Mouse (Mus musculus) layer of hippocampus, adult 11-12 months (tissue): ENCODE measurements around the gene Mul1.
"Not testable (repeated sequence)": the region's sequence is repeated elsewhere in the genome, so short reads cannot be mapped to it uniquely, and the experiment has no call there.

Experiments
- DNase-seq: peaks from one replicate; pipeline ENCODE4 v3.0.0; 2022; ENCODE audit warnings: low spot score

Gene Mul1

DNA sequence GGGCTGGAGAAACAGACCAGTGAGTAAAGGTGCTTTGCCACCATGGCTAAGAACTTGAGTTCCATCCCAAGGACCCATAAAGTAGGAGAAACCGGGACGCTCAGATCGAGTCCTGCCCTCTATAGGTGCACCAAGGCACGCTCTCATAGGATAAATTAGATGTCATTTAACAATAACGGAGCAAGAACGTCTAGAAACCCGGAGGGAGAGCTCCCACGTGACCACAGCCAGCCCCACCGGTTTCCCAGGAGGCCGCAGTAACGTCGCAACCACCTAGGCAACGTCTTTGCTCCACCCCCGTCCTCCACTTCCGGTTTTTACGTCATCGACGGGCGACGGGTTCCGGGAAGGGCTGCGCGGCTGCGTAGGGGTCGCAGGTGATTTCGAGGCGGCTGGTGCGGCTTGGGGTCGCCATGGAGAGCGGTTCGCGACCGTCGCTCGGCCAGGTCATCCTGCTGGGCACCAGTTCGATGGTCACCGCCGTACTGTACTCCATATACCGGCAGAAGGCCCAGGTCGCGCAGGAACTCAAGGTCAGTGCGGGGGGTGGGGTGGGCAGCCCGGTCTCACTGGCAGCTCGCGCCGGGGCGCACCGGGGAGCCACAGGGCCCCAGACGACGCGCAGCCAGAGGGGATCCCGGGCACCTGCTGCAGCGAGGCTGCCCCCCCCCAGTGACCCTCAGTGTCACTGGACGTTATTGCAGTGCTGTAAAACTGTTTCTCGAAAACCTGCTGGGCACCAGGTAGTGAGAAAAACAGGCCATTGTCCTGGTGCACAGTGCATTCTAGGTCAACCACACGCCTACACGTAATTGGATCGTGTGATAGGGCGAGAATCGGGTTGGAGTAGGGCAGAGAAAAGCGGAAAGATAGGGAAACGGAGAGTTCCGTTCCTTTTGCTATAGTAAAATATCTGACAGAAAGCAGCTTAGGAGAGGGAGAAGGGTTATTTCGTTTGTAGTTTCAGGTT, at the start of gene Mul1:
Mul1 (plus strand) TSS at position 325 of the 970 bp plus-strand sequence.
- peak; percentile 95 for DNase-seq

DNA sequence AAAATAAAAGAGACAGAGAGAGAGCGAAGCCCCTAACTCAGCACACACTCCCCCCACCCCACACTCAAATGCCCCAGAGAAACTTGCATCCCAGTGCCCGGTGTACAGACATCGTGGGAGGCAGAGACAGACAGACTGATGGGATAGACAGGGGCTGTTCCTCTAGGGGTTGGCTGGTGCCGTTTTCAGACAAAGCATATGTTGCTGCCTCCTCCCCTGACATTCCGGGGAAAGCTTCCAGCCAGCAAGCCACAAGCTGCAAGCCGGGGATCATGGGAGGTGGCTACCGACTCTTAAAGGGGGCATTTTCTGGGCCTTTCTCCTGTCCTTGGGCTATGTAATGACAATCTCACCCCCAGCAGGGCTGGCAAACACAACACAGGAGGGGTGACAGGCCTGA, 40.8 kb upstream of the Mul1 start:
- DNase-seq: no peak

DNA sequence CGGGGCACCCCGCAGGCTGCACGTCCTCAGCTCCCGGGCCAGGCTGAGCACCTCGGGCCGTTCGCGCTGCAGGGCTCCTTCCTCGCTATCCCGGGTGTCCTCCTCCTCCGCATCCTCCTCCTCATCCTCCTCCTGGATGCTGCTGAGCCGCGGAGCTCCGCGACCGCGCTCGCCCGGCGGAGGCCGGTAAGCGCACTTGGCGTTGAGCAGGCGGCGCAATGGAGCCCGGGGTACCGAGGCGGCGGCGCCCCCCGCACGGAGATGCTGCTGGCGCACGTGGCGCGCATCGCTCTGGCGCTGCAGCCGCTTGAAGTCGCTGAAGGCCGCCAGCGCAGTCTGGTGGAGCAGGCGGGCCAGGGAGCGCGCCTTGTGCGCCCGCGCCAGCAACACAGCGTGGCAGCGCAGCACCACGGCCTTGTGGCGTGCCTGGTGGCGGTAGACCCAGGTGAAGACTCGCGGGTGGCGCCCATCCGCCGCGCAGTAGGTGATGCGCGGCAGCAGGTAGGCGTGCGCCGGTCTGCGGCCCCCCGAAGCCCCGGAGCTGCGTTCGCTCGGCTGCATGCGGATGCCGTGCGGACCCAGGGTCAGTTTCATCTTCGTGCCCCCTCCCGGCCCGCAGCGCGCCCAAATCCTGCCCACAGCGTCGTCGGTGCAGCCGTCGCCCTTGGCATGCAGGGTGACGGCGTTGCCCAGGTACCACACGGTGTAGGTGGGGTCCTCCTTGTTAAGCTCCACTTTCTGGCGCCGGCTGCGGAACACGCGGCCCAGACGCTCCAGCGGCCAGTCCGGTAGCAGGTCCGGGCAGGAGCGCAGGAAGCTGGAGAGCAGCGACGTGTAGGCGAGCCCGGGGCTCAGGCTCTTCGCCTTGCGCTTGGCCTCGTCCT, 39.1 kb upstream of the Mul1 start:
- DNase-seq: peak; percentile 52

DNA sequence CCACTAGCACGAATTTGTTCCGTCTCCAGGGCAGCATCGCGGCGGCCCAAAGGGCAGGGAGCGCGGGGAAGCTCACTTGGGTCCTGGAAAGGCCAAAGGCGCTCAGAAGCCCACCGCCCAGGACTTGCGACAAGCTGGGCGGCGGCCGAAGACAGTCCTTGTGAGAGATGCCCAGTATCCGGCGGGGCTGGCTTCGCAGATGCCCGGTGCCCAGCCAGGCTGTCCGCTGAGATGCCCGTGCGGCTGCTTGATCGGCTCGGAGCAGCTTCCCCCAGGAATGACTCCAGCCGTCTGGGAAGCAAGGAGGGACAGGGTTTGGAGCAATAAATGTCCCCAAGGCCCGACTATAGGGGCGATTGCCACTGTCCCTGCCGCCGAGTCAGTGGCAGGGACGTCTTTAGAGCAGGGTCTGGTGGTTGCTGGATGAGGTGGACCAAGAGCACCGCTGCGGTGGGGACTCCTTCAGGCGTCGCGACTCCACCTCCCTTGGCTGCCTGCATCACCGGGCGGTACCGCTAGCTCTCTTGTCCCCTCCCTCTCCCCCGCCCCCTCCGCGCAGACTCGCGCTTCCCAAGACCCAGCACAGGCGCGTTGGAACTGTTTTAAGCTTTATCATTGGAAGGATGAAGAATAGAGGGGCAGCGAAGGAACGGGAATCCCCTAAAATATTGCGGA, 38.4 kb upstream of the Mul1 start, which contains the start of gene Fam43b:
Fam43b (minus strand) TSS at position 558 of the 675 bp plus-strand sequence.
- DNase-seq: peak; percentile 73

DNA sequence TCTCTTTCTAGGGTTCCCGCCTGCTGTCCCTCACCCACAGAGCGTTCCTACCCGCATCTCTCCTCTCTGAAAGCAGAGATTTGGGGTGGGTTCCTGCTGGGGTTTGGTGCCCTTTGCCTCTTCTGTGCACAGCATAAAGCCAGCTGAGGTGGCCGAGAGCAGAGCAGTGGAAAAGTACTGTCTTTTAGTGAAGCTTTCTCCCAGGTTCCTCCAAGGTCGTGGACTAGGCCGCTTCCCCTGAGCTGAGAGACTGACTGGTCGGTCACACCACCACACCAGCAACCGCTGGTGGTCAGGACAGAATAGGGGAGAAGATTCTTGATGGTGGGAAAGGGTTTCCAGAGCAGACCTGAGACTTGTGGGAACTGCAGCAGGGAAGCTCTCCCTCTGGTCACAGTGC, 37.8 kb upstream of the Mul1 start:
- no peak for DNase-seq

DNA sequence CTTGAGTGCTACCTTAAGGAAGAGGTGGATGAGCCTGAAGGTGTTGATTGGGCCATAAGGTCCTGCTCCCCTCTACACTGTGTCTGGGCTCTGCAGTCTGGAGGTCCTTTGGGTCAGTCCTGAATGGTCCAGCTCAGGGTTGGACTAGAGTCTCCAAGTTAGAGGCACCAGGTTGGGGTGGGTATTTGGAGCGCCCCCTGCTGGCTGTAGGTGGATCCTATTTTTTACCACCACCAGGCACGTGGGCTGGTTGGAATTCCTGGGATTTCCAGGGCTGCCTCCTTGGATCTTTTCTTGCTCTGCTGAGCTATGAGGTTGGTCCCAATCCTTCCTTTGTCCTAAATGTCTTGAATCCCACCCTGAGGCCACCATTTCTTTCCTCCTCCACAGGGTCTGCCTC, 29.7 kb upstream of the Mul1 start:
- no peak for DNase-seq

DNA sequence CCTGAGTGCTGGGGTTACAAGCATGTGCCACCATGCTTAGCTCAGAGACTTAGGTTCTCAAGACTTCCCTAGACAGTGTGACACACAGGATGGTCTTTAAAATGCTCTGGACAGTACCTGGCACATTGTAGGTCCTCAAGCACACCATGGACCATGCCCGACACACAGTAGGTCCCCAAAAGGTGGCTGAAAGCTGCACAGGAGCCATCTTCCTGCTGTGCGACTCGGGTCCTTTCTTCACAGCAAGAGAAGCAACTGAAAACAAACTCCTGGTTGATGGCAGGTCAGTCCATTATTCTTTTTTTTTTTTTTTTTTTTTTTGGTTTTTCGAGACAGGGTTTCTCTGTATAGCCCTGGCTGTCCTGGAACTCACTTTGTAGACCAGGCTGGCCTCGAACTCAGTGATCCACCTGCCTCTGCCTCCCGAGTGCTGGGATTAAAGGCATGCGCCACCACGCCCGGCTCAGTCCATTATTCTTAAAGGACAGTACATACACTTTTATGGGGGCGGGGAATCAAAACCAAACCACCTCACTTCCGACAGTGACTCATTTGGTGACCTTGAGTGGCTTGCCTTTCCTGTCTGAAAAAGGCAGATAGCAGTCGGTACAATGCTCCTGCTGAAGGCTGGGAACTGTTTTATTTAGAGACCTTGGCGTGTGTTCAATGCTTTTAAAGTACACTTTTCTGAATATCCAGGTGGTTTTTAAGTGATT, 26.8 kb upstream of the Mul1 start:
- no peak for DNase-seq

DNA sequence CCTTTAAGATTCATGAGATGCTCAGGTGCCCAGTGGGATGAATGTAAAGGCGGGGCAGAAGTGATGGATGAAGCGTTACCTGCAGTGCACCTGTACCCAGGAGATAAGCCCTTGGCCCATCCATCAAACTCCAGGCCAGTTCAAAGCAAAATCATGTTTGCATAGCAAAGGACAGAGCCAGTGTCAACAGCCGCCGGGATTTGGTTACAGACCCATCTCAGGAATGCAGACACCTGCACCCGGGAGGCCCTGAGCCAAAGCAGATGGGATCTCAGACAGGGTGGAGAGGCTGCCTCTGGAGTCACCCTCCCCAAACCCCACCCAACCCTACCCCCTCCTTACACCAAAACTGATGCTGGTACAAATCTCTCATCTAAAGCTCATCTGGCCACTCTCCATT, 23.5 kb upstream of the Mul1 start:
- no peak for DNase-seq

DNA sequence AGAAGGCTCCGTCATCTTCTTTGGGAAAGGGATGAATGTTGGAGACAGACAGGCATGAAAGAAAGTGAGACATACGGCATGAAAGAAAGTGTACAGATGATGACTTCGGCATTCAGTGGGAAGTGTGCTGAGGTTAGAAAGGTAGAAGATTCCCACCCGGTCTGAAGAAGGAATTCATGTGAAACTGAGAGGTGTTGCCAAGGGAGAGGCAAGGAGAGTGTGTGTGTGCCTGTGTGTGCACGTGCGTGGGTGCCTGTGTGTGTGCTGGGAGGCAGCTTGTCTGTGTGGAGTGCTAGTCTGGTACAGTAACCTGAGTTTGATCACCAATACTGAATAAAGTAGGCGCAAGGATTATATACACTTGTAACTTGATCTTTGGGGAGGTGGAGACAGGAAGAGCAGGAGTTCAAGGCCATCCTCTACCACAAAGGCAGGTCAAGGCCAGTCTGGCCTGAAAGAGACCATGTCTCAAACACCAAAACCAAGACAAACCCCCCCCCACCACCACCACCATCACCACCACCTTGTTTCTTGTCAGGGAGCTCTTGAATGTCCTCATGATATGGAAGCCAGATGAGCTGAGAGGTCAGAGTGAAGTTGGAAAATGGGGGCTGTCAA, 22.9 kb upstream of the Mul1 start:
- DNase-seq: no peak

DNA sequence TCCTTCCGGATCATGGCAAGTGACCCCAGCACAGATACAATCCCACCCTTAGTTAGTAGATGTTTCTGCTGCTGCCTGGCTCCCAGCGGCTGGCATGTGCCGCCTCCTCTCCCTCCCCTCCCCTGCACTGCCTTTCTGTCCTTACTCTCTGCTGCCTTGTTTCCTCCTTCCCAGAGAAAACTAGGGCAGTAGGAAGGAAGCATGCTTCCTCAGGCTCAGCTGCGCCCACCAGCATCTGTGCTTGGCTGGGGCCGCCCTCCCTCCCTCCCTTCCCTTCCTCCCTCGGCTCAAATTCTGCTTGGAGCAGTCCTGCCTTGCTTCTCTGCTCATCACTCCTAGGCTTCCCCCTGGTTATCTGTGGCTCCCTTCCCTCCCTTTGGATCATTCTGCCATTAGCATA, 19.7 kb upstream of the Mul1 start:
- DNase-seq: peak; percentile 39

DNA sequence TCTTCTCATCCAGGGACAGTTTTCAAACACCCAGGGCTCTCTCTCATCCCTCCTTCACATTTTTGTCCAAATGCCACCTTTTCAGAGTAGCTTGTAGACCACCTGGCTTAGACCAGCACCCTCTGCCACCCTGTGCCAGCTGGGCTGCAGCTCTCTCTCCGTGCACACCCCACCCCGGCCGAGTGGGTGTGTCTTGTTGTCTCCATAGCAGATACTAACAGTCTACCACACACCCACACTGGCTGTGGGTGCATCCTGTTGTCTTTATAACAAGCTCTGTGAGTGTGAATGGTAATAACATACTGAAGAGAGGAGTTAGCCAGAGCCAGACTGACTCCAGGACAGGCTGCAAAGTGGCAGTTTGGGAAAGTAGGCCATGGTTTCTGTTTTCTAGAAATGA, 18.5 kb upstream of the Mul1 start:
- peak; percentile 49 for DNase-seq

DNA sequence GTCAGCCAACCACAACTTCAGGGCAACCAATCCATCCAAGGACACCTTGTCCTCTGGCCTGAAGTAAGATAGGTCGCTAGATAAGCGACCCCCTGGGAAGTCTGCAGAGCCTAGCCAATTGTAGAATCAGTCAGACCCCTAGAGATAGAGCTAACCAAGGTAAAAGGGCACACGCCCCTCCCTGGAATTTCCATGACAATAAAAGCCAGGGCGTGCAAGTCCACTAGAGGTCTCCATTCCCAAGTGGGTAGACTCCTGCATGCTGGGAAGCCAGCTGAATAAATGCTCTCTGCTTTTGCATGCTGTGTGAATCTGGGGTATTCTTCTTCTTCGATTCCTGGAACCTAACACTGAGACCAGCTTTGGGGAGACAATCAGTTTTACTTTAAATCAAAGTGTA, 18.1 kb upstream of the Mul1 start:
- no peak for DNase-seq

DNA sequence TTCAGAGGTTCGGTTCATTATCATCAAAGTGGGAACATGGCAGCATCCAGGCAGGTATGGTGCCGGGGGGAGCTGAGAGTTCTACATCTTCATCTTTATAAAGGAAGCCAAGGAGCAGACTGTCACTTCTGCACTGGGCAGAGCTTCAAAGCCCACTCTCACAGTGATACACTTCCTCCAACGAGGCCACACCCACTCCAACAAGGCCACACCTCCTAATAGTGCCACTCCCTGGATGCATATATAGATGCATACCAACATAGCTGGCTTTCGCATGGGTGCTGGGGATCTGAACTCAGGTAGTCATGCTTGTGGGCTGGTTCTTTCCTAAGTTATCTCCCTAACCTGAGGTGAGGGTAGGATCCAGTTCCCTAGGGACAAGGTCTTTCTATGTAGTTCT, 16.6 kb upstream of the Mul1 start:
- no peak for DNase-seq

DNA sequence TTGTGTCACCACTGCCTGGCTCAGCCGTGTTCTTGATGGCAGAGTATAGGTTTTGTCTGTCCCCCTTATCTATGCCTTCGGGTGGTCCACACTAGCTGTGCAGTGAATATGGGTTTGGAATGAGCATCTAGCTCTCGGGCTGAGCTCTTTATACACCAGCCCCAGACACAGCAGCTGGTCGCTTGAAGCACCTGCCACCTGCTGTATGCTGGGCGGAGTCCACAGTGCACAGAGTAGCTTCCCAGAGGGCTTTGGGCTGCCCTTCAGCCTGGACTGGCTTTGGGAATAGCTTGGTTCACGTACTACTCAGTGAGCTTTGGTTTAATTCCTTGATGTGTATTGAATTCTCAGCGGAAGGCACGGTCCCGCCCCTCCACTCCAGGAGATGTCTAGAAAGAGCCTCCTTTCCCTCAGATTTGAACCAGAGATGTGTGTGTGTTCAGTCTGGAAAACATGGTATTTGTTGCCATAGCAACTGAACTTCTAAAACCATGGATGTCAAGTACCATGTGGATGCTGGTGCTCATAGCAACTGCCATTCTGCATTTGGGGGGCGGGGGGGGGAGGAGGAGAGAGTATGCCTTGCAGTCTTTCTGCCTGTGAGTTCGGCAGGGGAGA, 16.0 kb upstream of the Mul1 start:
- DNase-seq: no peak

DNA sequence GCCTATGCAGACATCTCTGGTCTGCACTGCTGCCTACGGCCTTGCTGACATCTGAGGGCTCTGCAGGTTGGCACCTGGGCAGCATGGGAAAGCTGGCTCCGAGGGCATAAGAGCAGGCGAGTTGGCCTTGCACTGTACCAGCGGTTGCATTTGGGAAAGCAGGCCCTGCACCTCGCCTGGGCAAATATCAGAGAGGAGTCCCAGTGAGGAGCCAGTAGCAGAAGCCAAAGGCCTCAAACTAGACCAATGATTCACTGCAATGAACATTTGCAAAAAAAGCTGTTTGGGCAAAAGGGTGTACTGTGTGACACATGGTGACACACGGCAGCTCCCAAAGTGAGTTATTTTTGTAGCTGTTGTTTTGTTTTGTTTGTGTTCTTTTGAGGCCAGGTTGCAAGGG, 9.4 kb upstream of the Mul1 start:
- no peak for DNase-seq

DNA sequence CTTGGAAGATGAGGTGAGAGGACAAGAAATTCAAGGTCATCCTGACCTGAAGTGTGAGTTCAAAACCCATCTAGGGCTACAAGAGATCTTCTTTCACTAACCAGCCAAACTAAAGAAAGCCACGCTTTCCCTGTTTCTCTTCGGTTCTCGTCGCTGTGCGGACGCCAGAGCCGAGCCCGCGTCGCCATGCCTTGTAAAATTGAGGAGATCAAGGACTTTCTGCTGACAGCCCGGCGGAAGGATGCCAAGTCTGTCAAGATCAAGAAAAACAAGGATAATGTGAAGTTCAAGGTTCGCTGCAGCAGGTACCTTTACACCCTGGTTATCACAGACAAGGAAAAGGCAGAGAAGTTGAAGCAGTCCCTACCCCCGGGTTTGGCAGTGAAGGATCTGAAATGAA, 8.9 kb upstream of the Mul1 start:
- not testable (repeated sequence) for DNase-seq

DNA sequence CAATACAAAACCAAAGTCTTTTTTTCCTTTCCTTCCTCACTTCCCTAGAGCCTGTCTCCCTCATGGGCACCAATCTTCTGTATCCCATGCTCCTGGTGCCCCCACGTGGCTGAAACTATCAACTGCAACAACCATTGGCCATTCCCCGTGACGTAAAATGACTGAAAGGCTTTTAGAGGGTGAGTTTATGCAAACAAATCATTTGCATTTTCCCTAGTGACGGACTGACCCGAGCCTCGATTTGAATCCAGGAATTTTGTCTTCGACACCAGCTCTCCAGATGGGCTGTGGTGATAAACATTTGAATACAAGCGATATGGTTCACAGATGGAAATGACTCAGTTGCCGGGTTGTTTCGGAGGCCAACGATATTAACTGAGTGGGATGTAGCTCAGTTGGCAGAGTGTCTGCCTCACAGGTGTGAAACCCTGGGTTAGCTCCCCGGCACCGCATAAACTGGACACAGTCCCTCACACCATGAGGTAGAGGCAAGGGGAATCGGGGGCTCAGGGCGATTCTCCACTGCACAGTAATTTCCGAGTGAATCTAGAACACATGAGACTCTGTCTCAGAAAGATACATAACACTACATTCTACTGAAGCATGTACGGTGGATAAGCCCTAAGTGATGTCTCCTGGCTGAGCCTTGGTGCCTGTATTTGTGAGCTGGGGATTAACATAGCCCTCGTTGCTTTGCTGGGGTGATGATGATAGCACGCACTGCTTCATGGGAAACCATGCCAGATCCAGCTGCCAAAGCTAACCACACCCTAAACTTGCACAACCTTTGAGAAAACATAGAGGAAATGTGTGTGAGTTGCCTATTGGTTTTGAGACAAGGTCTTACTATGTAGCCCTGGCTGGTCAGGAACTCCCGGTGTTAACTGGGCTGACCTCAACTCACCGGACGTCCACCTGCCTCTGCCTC, 7.4 kb upstream of the Mul1 start:
- peak; percentile 94 for DNase-seq

DNA sequence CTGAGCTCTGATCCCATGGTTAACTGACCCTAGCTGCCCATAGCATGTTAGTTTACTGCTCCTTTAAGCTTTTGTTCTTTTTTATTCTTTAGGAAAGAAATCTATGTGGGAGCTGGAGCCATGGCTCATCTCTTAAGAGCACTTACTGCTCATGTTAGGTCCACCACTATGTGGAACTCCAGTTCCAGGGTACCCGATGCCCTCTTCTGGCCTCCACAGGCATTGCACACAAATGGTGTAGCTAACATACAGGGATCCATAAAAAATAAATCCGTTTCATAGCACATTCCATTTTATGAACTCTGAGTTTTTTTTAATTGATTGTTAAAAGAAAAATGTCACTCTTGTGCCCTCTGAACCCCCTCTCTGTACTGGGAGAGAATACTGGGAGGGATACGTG, 4.7 kb upstream of the Mul1 start:
- no peak for DNase-seq

DNA sequence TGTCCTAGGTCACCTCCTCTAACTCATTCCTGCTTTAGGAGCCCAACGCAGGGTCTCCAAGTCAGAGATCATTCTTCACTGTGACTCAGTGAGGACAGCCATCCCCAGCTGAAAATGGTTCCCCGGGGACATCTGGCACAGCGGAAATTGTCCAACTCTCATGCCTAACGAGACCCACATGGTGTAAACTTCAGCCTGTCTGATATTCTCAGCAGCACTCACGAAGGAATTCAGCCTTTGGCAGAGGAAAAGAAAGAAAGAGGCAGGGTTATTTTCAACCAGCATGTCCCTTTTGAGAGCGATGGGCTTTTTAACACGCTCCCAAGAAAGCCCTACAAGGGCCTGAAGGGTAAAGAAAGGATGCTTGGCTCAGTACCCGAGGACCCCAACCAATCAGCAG, 3.1 kb upstream of the Mul1 start:
- no peak for DNase-seq

DNA sequence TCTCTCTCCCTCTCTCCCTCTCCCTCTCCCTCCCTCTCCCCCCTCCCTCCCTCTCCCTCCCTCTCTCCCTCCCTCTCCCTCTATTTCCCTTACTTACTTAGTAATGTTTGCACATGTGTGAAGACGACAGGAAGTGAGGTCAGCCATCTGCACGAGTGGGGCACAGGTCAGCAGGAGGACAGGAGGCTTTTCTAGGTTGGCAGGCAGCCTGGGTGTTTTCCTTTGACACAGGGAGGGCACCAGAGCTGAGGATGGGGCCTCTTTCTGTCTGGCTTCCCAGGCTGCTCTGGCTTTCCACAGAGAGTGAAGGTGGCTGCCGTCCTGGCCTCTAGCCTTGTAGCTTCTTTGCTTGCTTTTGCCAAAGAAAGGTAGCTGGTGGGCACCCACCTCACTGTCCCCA, 5.6 kb downstream of the Mul1 start:
- no peak for DNase-seq
